15 mouse cellular contexts compared by ENCODE assay signal in the genomic region with DNA sequence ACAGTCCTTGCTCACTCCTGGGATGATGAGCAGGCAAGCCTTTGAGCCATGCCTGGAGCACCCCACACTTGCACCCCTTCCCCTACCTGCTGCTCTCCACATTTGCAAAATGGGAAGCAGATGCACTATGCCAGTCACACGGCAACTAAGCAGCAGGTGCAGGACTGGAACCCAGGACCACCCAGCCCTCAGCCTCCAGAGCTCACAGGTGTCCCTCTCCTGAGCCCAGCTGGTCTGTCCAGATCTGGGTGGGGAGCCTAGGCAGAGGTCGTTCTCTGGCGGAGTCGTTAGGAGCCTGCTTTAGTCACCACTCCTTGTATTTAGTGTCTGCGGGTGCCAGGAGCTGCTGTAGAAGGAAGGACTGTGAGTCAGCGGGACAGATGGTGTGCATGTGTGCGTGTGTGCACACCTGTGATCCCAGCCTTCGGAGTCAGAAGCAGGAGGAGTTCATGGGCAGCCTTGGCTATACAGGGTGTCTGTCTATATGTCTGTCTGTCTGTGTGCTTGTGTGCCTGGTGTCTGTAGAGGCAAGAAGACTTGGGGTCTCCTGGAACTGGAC. TPM values are rescaled to one million over a fixed set of nuclear protein-coding genes. Genes with fewer than 3 reads are reported as not detected.
DNase-seq lines count a peak whose midpoint lies in the region; ATAC-seq and TF ChIP-seq lines count a peak whose summit lies in the region.
"Had no signal": no experiment of that assay in that cellular context is flagged by ENCODE, and none has a peak within 500 bp of the region (broad histone marks: within the 10 kb centered on the region; RNA-seq: fewer than 3 reads in every experiment).

No protein-coding gene starts in this region.

- no peaks in the 10 kb centered on the region for H3K9me3 ChIP-seq in liver, embryonic 12.5 days (replicated peaks)
- no peaks in the 10 kb centered on the region for H3K9me3 ChIP-seq in intestine, embryonic 15.5 days
- H3K9me3 ChIP-seq: heart, embryonic 12.5 days; midbrain, embryonic 12.5 days had no signal

- ATAC-seq in frontal cortex, adult (ENCODE audit: low TSS enrichment) = peak; percentile 39; the same call in 1 of the 2 replicates
- no peak for ATAC-seq in liver, embryonic 12.5 days
- ATAC-seq in intestine, embryonic 15.5 days = no peak
- ATAC-seq: inflammation-experienced regulatory T-cells, adult 6 months had no signal

- H3K9ac ChIP-seq in liver, embryonic 12.5 days = peak overlapping the region; percentile 56
- no peak overlapping the region; the same call in 1 of the 2 replicates for H3K9ac ChIP-seq in intestine, embryonic 15.5 days
- H3K9ac ChIP-seq: heart, embryonic 12.5 days; midbrain, embryonic 12.5 days had no signal

- peaks cover 31% of the 10 kb centered on the region for H3K36me3 ChIP-seq in liver, embryonic 12.5 days
- H3K36me3 ChIP-seq in intestine, embryonic 15.5 days = peaks cover 10% of the 10 kb centered on the region
- peaks cover 14% of the 10 kb centered on the region for H3K36me3 ChIP-seq in small intestine, adult 2 months (ENCODE audit: control insufficient read depth, insufficient read depth, low read length)

- no peak overlapping the region for H3K4me3 ChIP-seq in liver, embryonic 12.5 days
- H3K4me3 ChIP-seq in intestine, embryonic 15.5 days (replicated peaks) = no peak overlapping the region
- no peak overlapping the region for H3K4me3 ChIP-seq in small intestine, adult 2 months (ENCODE audit: low read depth, low read length)
- H3K4me3 ChIP-seq: heart, embryonic 12.5 days; midbrain, embryonic 12.5 days had no signal

- peak overlapping the region; percentile 88 for H3K27ac ChIP-seq in liver, embryonic 12.5 days
- H3K27ac ChIP-seq in intestine, embryonic 15.5 days = peak overlapping the region; percentile 32; the same call in 1 of the 2 replicates
- H3K27ac ChIP-seq in small intestine, adult 2 months (ENCODE audit: insufficient read depth, low read depth, low read length) = peak overlapping the region; percentile 71
- H3K27ac ChIP-seq: midbrain, embryonic 12.5 days had no signal

- H3K4me1 ChIP-seq in liver, embryonic 12.5 days = peaks cover 95% of the 10 kb centered on the region
- H3K4me1 ChIP-seq in intestine, embryonic 15.5 days (replicated peaks) = peaks cover 16% of the 10 kb centered on the region
- H3K4me1 ChIP-seq in small intestine, adult 2 months (ENCODE audit: control insufficient read depth, insufficient read depth, insufficient read length, low read length) = peaks cover 24% of the 10 kb centered on the region
- H3K4me1 ChIP-seq: midbrain, embryonic 12.5 days had no signal

- no peak for DNase-seq in frontal cortex, postnatal 25 days (ENCODE audit: low spot score in 2 of 2)
- DNase-seq in liver = no peak
- DNase-seq in kidney, postnatal 14 days = no peak
- DNase-seq in adrenal gland, adult (ENCODE audit: inconsistent age in 2 of 2, low spot score in 1 of 2) = no peak
- DNase-seq: cerebellum, adult 9-10 months; gastrocnemius, postnatal 36 days; spleen, adult 18-20 months had no signal

- H3K27me3 ChIP-seq in liver, embryonic 12.5 days (replicated peaks) = no peaks in the 10 kb centered on the region
- H3K27me3 ChIP-seq in intestine, embryonic 15.5 days (replicated peaks) = no peaks in the 10 kb centered on the region
- no peaks in the 10 kb centered on the region for H3K27me3 ChIP-seq in small intestine, adult 2 months (ENCODE audit: control insufficient read depth, insufficient read depth, low read length)
- H3K27me3 ChIP-seq: heart, embryonic 12.5 days; midbrain, embryonic 12.5 days had no signal

- no peak for TF ChIP-seq CTCF in small intestine, adult 2 months (IDR thresholded peaks at IDR 0.05; ENCODE audit: extremely low read depth, insufficient read length, insufficient replicate concordance, low read depth, low read length)

- WGBS in liver, embryonic 12.5 days (ENCODE audit: insufficient replicate concordance) = 78% methylated on average over 8 of the region's 8 CpGs
- 81% methylated on average over 8 of the region's 8 CpGs for WGBS in intestine, embryonic 15.5 days
- WGBS in small intestine, adult 2 months = 38% methylated on average over 8 of the region's 8 CpGs

- no peak for TF ChIP-seq POLR2A in small intestine, adult 2 months (IDR thresholded peaks at IDR 0.05; ENCODE audit: low read depth, low read length)

- peak overlapping the region; percentile 57 for H3K4me2 ChIP-seq in liver, embryonic 12.5 days
- no peak overlapping the region for H3K4me2 ChIP-seq in intestine, embryonic 15.5 days (replicated peaks)
- H3K4me2 ChIP-seq: heart, embryonic 12.5 days; midbrain, embryonic 12.5 days had no signal

RNA-seq across cellular contexts. Expression of a gene that starts 12.8 kb away (rescaled TPM):
- polyA plus RNA-seq in liver, embryonic 12.5 days (2016; fragmentation: Nextera tagmentation; extraction: Ambion mirVana) = 22.1 and 23.3 TPM in 2 replicates
- 36.8 and 39.4 TPM in 2 replicates for polyA plus RNA-seq in intestine, embryonic 15.5 days (2015; fragmentation: Nextera tagmentation; extraction: Ambion mirVana)
- 17.1 and 34.6 TPM in 2 replicates for polyA plus RNA-seq in small intestine, adult 2 months (2012; rRNA removed)

RNA-seq across cellular contexts. Expression of a gene that starts 28.6 kb away (rescaled TPM):
- polyA plus RNA-seq in liver, embryonic 12.5 days (2016; fragmentation: Nextera tagmentation; extraction: Ambion mirVana) = 0.51 and 0.62 TPM in 2 replicates
- polyA plus RNA-seq in intestine, embryonic 15.5 days (2015; fragmentation: Nextera tagmentation; extraction: Ambion mirVana) = 1.4 and 1.5 TPM in 2 replicates
- polyA plus RNA-seq in small intestine, adult 2 months (2012; rRNA removed) = 3.8 and 4.4 TPM in 2 replicates

RNA-seq across cellular contexts. Expression of a gene that starts 30.6 kb away (rescaled TPM):
- polyA plus RNA-seq in liver, embryonic 12.5 days (2016; fragmentation: Nextera tagmentation; extraction: Ambion mirVana) = 61.1 and 61.5 TPM in 2 replicates
- 109 and 114 TPM in 2 replicates for polyA plus RNA-seq in intestine, embryonic 15.5 days (2015; fragmentation: Nextera tagmentation; extraction: Ambion mirVana)
- polyA plus RNA-seq in small intestine, adult 2 months (2012; rRNA removed) = 183 and 517 TPM in 2 replicates

RNA-seq across cellular contexts. Expression of a gene that starts 38.9 kb away (rescaled TPM):
- not detected in 2 replicates for polyA plus RNA-seq in liver, embryonic 12.5 days (2016; fragmentation: Nextera tagmentation; extraction: Ambion mirVana)
- polyA plus RNA-seq in intestine, embryonic 15.5 days (2015; fragmentation: Nextera tagmentation; extraction: Ambion mirVana) = 0.14 and 0.34 TPM in 2 replicates
- 1.8 and 11.8 TPM in 2 replicates for polyA plus RNA-seq in small intestine, adult 2 months (2012; rRNA removed)
- polyA plus RNA-seq: heart, embryonic 12.5 days; kidney, embryonic 16.5 days had no signal

RNA-seq across cellular contexts. Expression of a gene that starts 41.4 kb away (rescaled TPM):
- 5.1 and 5.6 TPM in 2 replicates for polyA plus RNA-seq in liver, embryonic 12.5 days (2016; fragmentation: Nextera tagmentation; extraction: Ambion mirVana)
- polyA plus RNA-seq in intestine, embryonic 15.5 days (2015; fragmentation: Nextera tagmentation; extraction: Ambion mirVana) = 11.3 and 12.5 TPM in 2 replicates
- 6.7 and 11.7 TPM in 2 replicates for polyA plus RNA-seq in small intestine, adult 2 months (2012; rRNA removed)
- polyA plus RNA-seq: inflammation-experienced regulatory T-cells, adult 6 months had no signal

Comparison
In these comparisons a context has a peak if more than half of its experiments do, and no peak if none do; other contexts are left out.
1. H3K27ac ChIP-seq: peak in every context shown above with its lines; median percentile 88 in liver, embryonic 12.5 days; 71 in small intestine, adult 2 months; 32 in intestine, embryonic 15.5 days.